In the genomic region with DNA sequence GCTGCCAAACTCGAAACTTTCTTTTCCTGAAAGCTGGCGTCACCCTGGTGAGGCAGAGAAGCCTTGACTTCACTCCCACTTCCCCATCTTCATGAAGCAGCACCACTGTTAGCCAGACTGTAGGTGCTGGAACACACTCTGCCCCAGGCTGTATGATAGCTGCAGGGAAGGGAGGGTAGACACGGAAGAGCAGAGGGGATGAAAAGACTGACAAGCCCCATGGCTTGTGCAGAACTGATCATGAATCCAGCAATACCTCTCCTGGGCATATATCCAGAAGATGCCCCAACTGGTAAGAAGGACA, we compare ENCODE assay signal across 26 mouse cellular contexts.
DNase-seq lines count a peak whose midpoint lies in the region; ATAC-seq and TF ChIP-seq lines count a peak whose summit lies in the region.
"Had no signal": no experiment of that assay in that cellular context is flagged by ENCODE, and none has a peak within 500 bp of the region (broad histone marks: within the 10 kb centered on the region; RNA-seq: fewer than 3 reads in every experiment).

No protein-coding gene starts in this region.

- 0 out of 2 replicates have a peak, but pooled peaks have one; percentile 10 for ATAC-seq in frontal cortex, adult (ENCODE audit: low TSS enrichment)
- ATAC-seq in intestine, embryonic 15.5 days: peak; percentile 48
- peak; percentile 35 for ATAC-seq in stomach, postnatal 0 days (ENCODE audit: low FRiP score, low TSS enrichment)
- ATAC-seq: activated CD4-positive, CD25-positive, alpha-beta regulatory T cell, adult 4 months; forebrain, embryonic 14.5 days; hindbrain, embryonic 16.5 days; inflammation-experienced regulatory T-cells, adult 6 months; Patski had no signal

- TF ChIP-seq EP300 in MEL (IDR thresholded peaks at IDR 0.05; ENCODE audit: low read depth in 1 of 2, low read length in 2 of 2): no peak
- no peak for TF ChIP-seq EP300 in stomach, postnatal 0 days (optimal IDR thresholded peaks at IDR 0.05)

- no peaks in the 10 kb centered on the region; the same call in 1 of the 2 replicates for H3K79me2 ChIP-seq in MEL (ENCODE audit: control insufficient read depth, insufficient read depth, low read length, poor library complexity)

- H3K4me1 ChIP-seq in MEL (ENCODE audit: control insufficient read depth in 1 of 2, insufficient read depth in 2 of 2, low read length in 2 of 2): peaks cover 7 to 12% of the 10 kb centered on the region in 2 experiments
- H3K4me1 ChIP-seq in intestine, embryonic 15.5 days (replicated peaks): peaks cover 3% of the 10 kb centered on the region; the same call in 1 of the 2 replicates
- H3K4me1 ChIP-seq in stomach, postnatal 0 days (replicated peaks; ENCODE audit: control insufficient read depth, insufficient read depth): no peaks in the 10 kb centered on the region
- H3K4me1 ChIP-seq: embryonic facial prominence, embryonic 15.5 days; hindbrain, embryonic 12.5 days had no signal

- H3K9ac ChIP-seq in MEL (ENCODE audit: control insufficient read depth, low read depth, low read length, poor library complexity, severe bottlenecking): no peak overlapping the region
- H3K9ac ChIP-seq in intestine, embryonic 15.5 days: no peak overlapping the region
- no peak overlapping the region for H3K9ac ChIP-seq in stomach, postnatal 0 days (ENCODE audit: low read length)
- H3K9ac ChIP-seq: embryonic facial prominence, embryonic 15.5 days; heart, embryonic 13.5 days; hindbrain, embryonic 12.5 days had no signal

- H3K9me3 ChIP-seq in MEL (replicated peaks; ENCODE audit: insufficient read depth, low read length): no peaks in the 10 kb centered on the region
- H3K9me3 ChIP-seq in intestine, embryonic 15.5 days: no peaks in the 10 kb centered on the region
- no peaks in the 10 kb centered on the region for H3K9me3 ChIP-seq in stomach, postnatal 0 days (ENCODE audit: control insufficient read depth, low read length)
- H3K9me3 ChIP-seq: embryonic facial prominence, embryonic 15.5 days; forebrain, embryonic 10.5 days; heart, embryonic 13.5 days; hindbrain, embryonic 12.5 days had no signal

- H3K4me3 ChIP-seq in MEL (ENCODE audit: control insufficient read depth in 1 of 2, insufficient read depth in 1 of 2, low read depth in 2 of 2, low read length in 2 of 2): no peak overlapping the region
- H3K4me3 ChIP-seq in intestine, embryonic 15.5 days (replicated peaks): no peak overlapping the region
- no peak overlapping the region for H3K4me3 ChIP-seq in stomach, postnatal 0 days (ENCODE audit: low read depth, low read length)
- H3K4me3 ChIP-seq: embryonic facial prominence, embryonic 15.5 days; erythroblast, embryonic 14.5 days; forebrain, embryonic 10.5 days; heart, embryonic 13.5 days; hindbrain, embryonic 12.5 days had no signal

- no peak for TF ChIP-seq CTCF in MEL (IDR thresholded peaks at IDR 0.05 in 2 of 3, conservative IDR thresholded peaks at IDR 0.05 in 1 of 3; ENCODE audit: control insufficient read depth in 1 of 3, insufficient read depth in 1 of 3, low read depth in 2 of 3, low read length in 3 of 3, poor library complexity in 1 of 3, severe bottlenecking in 1 of 3)
- TF ChIP-seq CTCF in stomach, postnatal 0 days (IDR thresholded peaks at IDR 0.05; ENCODE audit: low read depth): no peak

- no peak for DNase-seq in frontal cortex, postnatal 25 days (ENCODE audit: low spot score in 2 of 2)
- DNase-seq in MEL (ENCODE audit: low read depth, low spot score): peak; percentile 21
- no peak for DNase-seq in stomach, postnatal 0 days (ENCODE audit: low spot score)
- DNase-seq in thymus, postnatal 4 days: no peak
- no peak for DNase-seq in spleen, postnatal 36 days (ENCODE audit: low spot score in 2 of 2)
- DNase-seq: adrenal gland, adult 2 months; adrenal gland, postnatal 25 days; B cell, adult 2 months; cerebellum, adult 18-20 months; cerebellum, adult 9-11 months; cerebellum, postnatal 36 days; embryo, embryonic 11 days; gastrocnemius, postnatal 10 days; heart, postnatal 4 days had no signal

- no peaks in the 10 kb centered on the region for H3K27me3 ChIP-seq in MEL (ENCODE audit: control insufficient read depth in 1 of 2, insufficient read depth in 2 of 2, low read length in 2 of 2)
- no peaks in the 10 kb centered on the region for H3K27me3 ChIP-seq in intestine, embryonic 15.5 days (replicated peaks)
- H3K27me3 ChIP-seq in stomach, postnatal 0 days (ENCODE audit: control insufficient read depth, insufficient read depth, low read length): no peaks in the 10 kb centered on the region
- H3K27me3 ChIP-seq: embryonic facial prominence, embryonic 15.5 days; heart, embryonic 13.5 days; hindbrain, embryonic 12.5 days; Patski had no signal

- peaks cover 0 to 18% of the 10 kb centered on the region in 2 experiments; a peak in 2 of 4 replicates for H3K36me3 ChIP-seq in MEL (ENCODE audit: control insufficient read depth in 1 of 2, insufficient read depth in 2 of 2, low read length in 2 of 2)
- no peaks in the 10 kb centered on the region for H3K36me3 ChIP-seq in intestine, embryonic 15.5 days
- H3K36me3 ChIP-seq in stomach, postnatal 0 days (ENCODE audit: control insufficient read depth, insufficient read depth, low read length): no peaks in the 10 kb centered on the region
- H3K36me3 ChIP-seq: embryonic facial prominence, embryonic 15.5 days; forebrain, embryonic 10.5 days; heart, embryonic 13.5 days; hindbrain, embryonic 12.5 days had no signal

- no peak for TF ChIP-seq RAD21 in MEL (IDR thresholded peaks at IDR 0.05; ENCODE audit: low read depth, low read length)

- peak overlapping the region; percentile 18; the same call in 1 of the 2 replicates for H3K4me2 ChIP-seq in intestine, embryonic 15.5 days (replicated peaks)
- no peak overlapping the region for H3K4me2 ChIP-seq in stomach, postnatal 0 days (replicated peaks; ENCODE audit: low read depth)
- H3K4me2 ChIP-seq: embryonic facial prominence, embryonic 15.5 days; heart, embryonic 13.5 days; hindbrain, embryonic 12.5 days had no signal

- no peak for TF ChIP-seq POLR2A in MEL (IDR thresholded peaks at IDR 0.05; ENCODE audit: control insufficient read depth in 1 of 2, insufficient read depth in 1 of 2, low read depth in 1 of 2, low read length in 2 of 2, poor library complexity in 1 of 2)

- H3K27ac ChIP-seq in MEL (ENCODE audit: control insufficient read depth, low read depth, low read length): no peak overlapping the region
- H3K27ac ChIP-seq in intestine, embryonic 15.5 days: no peak overlapping the region
- H3K27ac ChIP-seq in stomach, postnatal 0 days (replicated peaks): no peak overlapping the region
- H3K27ac ChIP-seq: embryonic facial prominence, embryonic 15.5 days; forebrain, embryonic 10.5 days; heart, embryonic 13.5 days; hindbrain, embryonic 12.5 days had no signal

- WGBS in intestine, embryonic 15.5 days: 78% methylated on average over 3 of the region's 3 CpGs
- 78% methylated on average over 3 of the region's 3 CpGs for WGBS in stomach, postnatal 0 days

TF ChIP-seq in MEL, 35 proteins besides CTCF, POLR2A, EP300 and RAD21:
- TF ChIP-seq MYC (IDR thresholded peaks at IDR 0.05; ENCODE audit: low read depth, low read length) (no peak), ZMIZ1 (IDR thresholded peaks at IDR 0.05; ENCODE audit: low read depth, low read length) (no peak), ZC3H11A (IDR thresholded peaks at IDR 0.05; ENCODE audit: low read depth, low read length) (no peak), RCOR1 (IDR thresholded peaks at IDR 0.05; ENCODE audit: low read depth, low read length) (no peak), E2F4 (IDR thresholded peaks at IDR 0.05; ENCODE audit: borderline replicate concordance, low read depth, low read length) (no peak), MAZ (IDR thresholded peaks at IDR 0.05; ENCODE audit: low read depth, low read length) (no peak), NELFE (IDR thresholded peaks at IDR 0.05; ENCODE audit: low read depth, low read length) (no peak), USF1 (IDR thresholded peaks at IDR 0.05; ENCODE audit: low read depth, low read length) (no peak), SMC3 (IDR thresholded peaks at IDR 0.05; ENCODE audit: low read depth, low read length) (no peak)
